In the genomic region with DNA sequence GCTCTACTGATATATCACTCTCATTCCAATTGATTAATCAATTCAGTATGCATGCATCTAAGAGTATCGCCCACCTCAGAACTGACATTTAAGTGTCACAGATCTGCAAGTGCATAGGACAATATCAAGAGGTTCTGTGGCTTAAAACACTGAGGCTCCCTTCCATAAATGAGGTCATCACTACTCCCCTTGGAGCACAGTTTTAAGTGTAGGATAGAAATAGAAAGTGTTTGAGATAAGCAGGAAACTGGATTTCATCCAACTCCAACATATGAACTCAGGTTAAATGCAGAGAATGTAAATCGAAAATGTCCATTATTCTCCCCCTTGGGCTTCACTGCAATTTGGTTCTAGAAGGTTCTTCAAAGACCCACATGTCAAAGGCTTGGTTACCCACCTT, we compare ENCODE assay signal across 17 mouse cellular contexts. TPM values are rescaled to one million over a fixed set of nuclear protein-coding genes. Genes with fewer than 3 reads are reported as not detected.
"Had no signal": no experiment of that assay in that cellular context is flagged by ENCODE, and none has a peak within 500 bp of the region (broad histone marks: within the 10 kb centered on the region; RNA-seq: fewer than 3 reads in every experiment).

No protein-coding gene starts in this region.

- H3K9me3 ChIP-seq: limb, embryonic 15.5 days; liver, embryonic 12.5 days; lung, embryonic 15.5 days; midbrain, embryonic 13.5 days; neural tube, embryonic 15.5 days had no signal

- H3K4me2 ChIP-seq: limb, embryonic 15.5 days; liver, embryonic 12.5 days; lung, embryonic 15.5 days; midbrain, embryonic 13.5 days; neural tube, embryonic 15.5 days had no signal

- H3K9ac ChIP-seq: limb, embryonic 15.5 days; liver, embryonic 12.5 days; lung, embryonic 15.5 days; midbrain, embryonic 13.5 days; neural tube, embryonic 15.5 days had no signal

- H3K27ac ChIP-seq: kidney, postnatal 0 days; limb, embryonic 15.5 days; liver, embryonic 12.5 days; lung, embryonic 15.5 days; midbrain, embryonic 13.5 days; neural tube, embryonic 15.5 days; stomach, postnatal 0 days had no signal

- H3K27me3 ChIP-seq: limb, embryonic 15.5 days; liver, embryonic 12.5 days; lung, embryonic 15.5 days; neural tube, embryonic 15.5 days had no signal

- H3K4me1 ChIP-seq: limb, embryonic 15.5 days; liver, embryonic 12.5 days; lung, embryonic 15.5 days; neural tube, embryonic 15.5 days had no signal

- DNase-seq: kidney, postnatal 36 days; layer of hippocampus, adult 9-11 months; layer of hippocampus, postnatal 36 days; thymus, postnatal 14 days had no signal

- H3K4me3 ChIP-seq: limb, embryonic 15.5 days; liver, embryonic 12.5 days; lung, embryonic 15.5 days; midbrain, embryonic 13.5 days; myocyte; neural tube, embryonic 15.5 days had no signal

- H3K36me3 ChIP-seq: lung, embryonic 15.5 days had no signal

- ATAC-seq: liver, embryonic 12.5 days; midbrain, embryonic 13.5 days had no signal

RNA-seq across cellular contexts. Expression of gene Gm10097, which starts 10.1 kb away (rescaled TPM):
- total RNA-seq: layer of hippocampus, adult 18-20 months; layer of hippocampus, postnatal 36 days; left cerebral cortex, adult 8-10 months; left cerebral cortex, postnatal 25 days; megakaryocyte-erythroid progenitor cell, adult 5-6 weeks had no signal
- polyA plus RNA-seq: kidney, postnatal 0 days; liver, embryonic 12.5 days; neural tube, embryonic 11.5 days had no signal
